12 mouse cellular contexts compared by ENCODE assay signal in the genomic region with DNA sequence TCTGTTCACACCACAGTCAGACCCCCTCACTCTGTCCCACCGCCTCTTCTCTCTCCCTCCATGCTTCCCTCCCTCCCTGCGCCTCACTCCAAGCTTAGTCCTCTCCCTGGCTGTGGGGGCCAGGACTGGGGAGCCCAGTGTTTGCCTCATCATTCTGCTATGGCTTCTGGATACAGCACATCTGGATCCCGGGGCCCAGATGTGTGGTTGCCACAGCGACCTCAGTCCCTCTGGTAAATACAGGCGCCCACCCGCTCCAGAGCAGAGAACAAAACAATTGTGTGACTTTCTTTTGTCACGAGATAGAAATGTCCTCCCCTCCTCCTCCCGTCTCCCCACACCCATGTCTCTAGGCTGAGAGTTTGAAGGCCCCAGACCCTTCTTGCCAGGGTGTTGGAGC. TPM values are rescaled to one million over a fixed set of nuclear protein-coding genes. Genes with fewer than 3 reads are reported as not detected.
DNase-seq lines count a peak whose midpoint lies in the region; ATAC-seq and TF ChIP-seq lines count a peak whose summit lies in the region.
"Had no signal": no experiment of that assay in that cellular context is flagged by ENCODE, and none has a peak within 500 bp of the region (broad histone marks: within the 10 kb centered on the region; RNA-seq: fewer than 3 reads in every experiment).

No protein-coding gene starts in this region.

- peaks cover 28% of the 10 kb centered on the region for H3K4me1 ChIP-seq in heart, postnatal 0 days (ENCODE audit: control insufficient read depth, insufficient read depth)
- peaks cover 15% of the 10 kb centered on the region for H3K4me1 ChIP-seq in small intestine, adult 2 months (ENCODE audit: control insufficient read depth, insufficient read depth, insufficient read length, low read length)

- H3K27me3 ChIP-seq in heart, postnatal 0 days (ENCODE audit: control insufficient read depth, insufficient read depth, low read length) = peaks cover 12% of the 10 kb centered on the region; the same call in 1 of the 2 replicates
- H3K27me3 ChIP-seq in small intestine, adult 2 months (ENCODE audit: control insufficient read depth, insufficient read depth, low read length) = peaks cover 4% of the 10 kb centered on the region; the same call in 1 of the 2 replicates

- no peak overlapping the region for H3K4me2 ChIP-seq in heart, postnatal 0 days (ENCODE audit: low read depth, low read length)
- H3K4me2 ChIP-seq: neural tube, embryonic 13.5 days had no signal

- peak; percentile 8 for DNase-seq in cerebellum, adult 9-10 months
- DNase-seq in cerebellum, adult 18-20 months = no peak
- DNase-seq in layer of hippocampus, adult 2 months (ENCODE audit: low spot score in 2 of 2) = no peak
- no peak for DNase-seq in layer of hippocampus, postnatal 25 days (ENCODE audit: extremely low spot score in 1 of 2, low spot score in 1 of 2)
- no peak for DNase-seq in heart, postnatal 0 days (ENCODE audit: low spot score)
- no peak for DNase-seq in left cerebral cortex, adult 9 months (ENCODE audit: low spot score in 2 of 2)
- DNase-seq in T-cell, adult 2 months (ENCODE audit: low spot score) = no peak
- DNase-seq: kidney, postnatal 4 days had no signal

- no peaks in the 10 kb centered on the region for H3K9me3 ChIP-seq in heart, postnatal 0 days (replicated peaks; ENCODE audit: control insufficient read depth, low read length)
- H3K9me3 ChIP-seq: neural tube, embryonic 13.5 days had no signal

- peaks cover 15% of the 10 kb centered on the region for H3K36me3 ChIP-seq in heart, postnatal 0 days (replicated peaks; ENCODE audit: control insufficient read depth, insufficient read depth, low read length)
- H3K36me3 ChIP-seq in small intestine, adult 2 months (ENCODE audit: control insufficient read depth, insufficient read depth, low read length) = peaks cover 19% of the 10 kb centered on the region

- WGBS in heart, postnatal 0 days = 53% methylated on average over 8 of the region's 8 CpGs
- 50% methylated on average over 8 of the region's 8 CpGs for WGBS in small intestine, adult 2 months

- no peak for ATAC-seq in heart, postnatal 0 days (ENCODE audit: insufficient read depth, low read depth)
- ATAC-seq: midbrain, embryonic 16.5 days had no signal

- TF ChIP-seq EP300 in heart, postnatal 0 days (IDR thresholded peaks at IDR 0.05; ENCODE audit: low read depth) = no peak

- H3K4me3 ChIP-seq in layer of hippocampus, adult 2 months = no peak overlapping the region
- H3K4me3 ChIP-seq in heart, postnatal 0 days (ENCODE audit: low read depth, low read length) = no peak overlapping the region
- no peak overlapping the region for H3K4me3 ChIP-seq in small intestine, adult 2 months (ENCODE audit: low read depth, low read length)
- H3K4me3 ChIP-seq: neural tube, embryonic 13.5 days had no signal

- no peak for TF ChIP-seq CTCF in layer of hippocampus, adult 2 months (conservative IDR thresholded peaks at IDR 0.05)
- TF ChIP-seq CTCF in heart, postnatal 0 days (IDR thresholded peaks at IDR 0.05; ENCODE audit: low read depth) = no peak
- no peak for TF ChIP-seq CTCF in small intestine, adult 2 months (IDR thresholded peaks at IDR 0.05; ENCODE audit: extremely low read depth, insufficient read length, insufficient replicate concordance, low read depth, low read length)

- no peak for TF ChIP-seq POLR2A in small intestine, adult 2 months (IDR thresholded peaks at IDR 0.05; ENCODE audit: low read depth, low read length)

- H3K9ac ChIP-seq in heart, postnatal 0 days (replicated peaks; ENCODE audit: low read depth, low read length) = no peak overlapping the region
- H3K9ac ChIP-seq: liver, embryonic 14.5 days; neural tube, embryonic 13.5 days had no signal

- H3K27ac ChIP-seq in layer of hippocampus, adult 2 months = peak overlapping the region; percentile 83
- peak overlapping the region; percentile 56 for H3K27ac ChIP-seq in heart, postnatal 0 days (ENCODE audit: low read depth)
- H3K27ac ChIP-seq in small intestine, adult 2 months (ENCODE audit: insufficient read depth, low read depth, low read length) = peak overlapping the region; percentile 58
- H3K27ac ChIP-seq: liver, embryonic 14.5 days; neural tube, embryonic 13.5 days had no signal

RNA-seq across cellular contexts. Expression of a gene that starts 9.7 kb away (rescaled TPM):
- 10 to 100 TPM; 92.0 to 93.2 TPM for total RNA-seq in layer of hippocampus, adult 2 months (2021)
- 100 to 1,000 TPM in 1 of 2 experiments, 10 to 100 TPM in 1; 97.1 to 102 TPM for total RNA-seq in layer of hippocampus, postnatal 25 days (2021)
- total RNA-seq in heart, postnatal 0 days (2014; rRNA removed; ENCODE audit: low replicate concordance) = 15.8 and 16.6 TPM in 2 replicates
- polyA plus RNA-seq in heart, postnatal 0 days (2015; fragmentation: Nextera tagmentation; extraction: Ambion mirVana) = 22.5 and 24.3 TPM in 2 replicates
- polyA plus RNA-seq in small intestine, adult 2 months (2012; rRNA removed) = 26.6 and 48.0 TPM in 2 replicates

RNA-seq across cellular contexts. Expression of a gene that starts 12.1 kb away (rescaled TPM):
- 10 to 100 TPM; 16.2 to 18.8 TPM for total RNA-seq in layer of hippocampus, adult 2 months (2021)
- 10 to 100 TPM; 14.1 to 14.9 TPM for total RNA-seq in layer of hippocampus, postnatal 25 days (2021)
- total RNA-seq in heart, postnatal 0 days (2014; rRNA removed; ENCODE audit: low replicate concordance) = 2.6 and 7.1 TPM in 2 replicates
- polyA plus RNA-seq in heart, postnatal 0 days (2015; fragmentation: Nextera tagmentation; extraction: Ambion mirVana) = 12.3 and 13.4 TPM in 2 replicates
- 2.5 and 9.3 TPM in 2 replicates for polyA plus RNA-seq in small intestine, adult 2 months (2012; rRNA removed)

RNA-seq across cellular contexts. Expression of a gene that starts 13.7 kb away (rescaled TPM):
- total RNA-seq in layer of hippocampus, adult 2 months (2021) = 10 to 100 TPM; 10.9 to 11.0 TPM
- 1 to 10 TPM; 7.1 to 9.0 TPM for total RNA-seq in layer of hippocampus, postnatal 25 days (2021)
- 24.5 and 26.8 TPM in 2 replicates for total RNA-seq in heart, postnatal 0 days (2014; rRNA removed; ENCODE audit: low replicate concordance)
- polyA plus RNA-seq in heart, postnatal 0 days (2015; fragmentation: Nextera tagmentation; extraction: Ambion mirVana) = 1.8 and 2.0 TPM in 2 replicates
- 12.1 and 12.5 TPM in 2 replicates for polyA plus RNA-seq in small intestine, adult 2 months (2012; rRNA removed)

RNA-seq across cellular contexts. Expression of a gene that starts 27.3 kb away (rescaled TPM):
- total RNA-seq in layer of hippocampus, adult 2 months (2021) = 100 to 1,000 TPM; 276 to 305 TPM
- total RNA-seq in layer of hippocampus, postnatal 25 days (2021) = 100 to 1,000 TPM; 259 to 330 TPM
- total RNA-seq in heart, postnatal 0 days (2014; rRNA removed; ENCODE audit: low replicate concordance) = 0.35 TPM in 1 of 2 replicates, not detected in the other
- polyA plus RNA-seq in heart, postnatal 0 days (2015; fragmentation: Nextera tagmentation; extraction: Ambion mirVana) = 0.16 and 0.19 TPM in 2 replicates
- 5.5 and 8.0 TPM in 2 replicates for polyA plus RNA-seq in small intestine, adult 2 months (2012; rRNA removed)

RNA-seq across cellular contexts. Expression of a gene that starts 28.4 kb away (rescaled TPM):
- 10 to 100 TPM; 46.8 to 55.8 TPM for total RNA-seq in layer of hippocampus, adult 2 months (2021)
- total RNA-seq in layer of hippocampus, postnatal 25 days (2021) = 10 to 100 TPM; 42.4 to 48.4 TPM
- total RNA-seq in heart, postnatal 0 days (2014; rRNA removed; ENCODE audit: low replicate concordance) = 35.7 and 37.4 TPM in 2 replicates
- polyA plus RNA-seq in heart, postnatal 0 days (2015; fragmentation: Nextera tagmentation; extraction: Ambion mirVana) = 24.0 and 25.7 TPM in 2 replicates
- polyA plus RNA-seq in small intestine, adult 2 months (2012; rRNA removed) = 17.3 and 22.0 TPM in 2 replicates
